Mouse (Mus musculus) hematopoietic stem cell, adult 5-6 weeks (primary cell): Measurements from ENCODE around the gene Hebp1. TPM values are rescaled to one million over a fixed set of nuclear protein-coding genes. Genes with fewer than 3 reads are reported as not detected.

Experiments
- ATAC-seq, 2 experiments: fragments of 125-278 bp in 1 of 2; replicated peaks in 1 of 2; 2 replicates each; pipeline ENCODE4 v1.8.0; 2016 to 2017; ENCODE audit warnings: inconsistent platforms in 2 of 2, mild to moderate bottlenecking in 2 of 2, moderate number of reproducible peaks in 2 of 2, low read depth in 1 of 2, moderate TSS enrichment in 1 of 2; ENCODE audit not compliant: low FRiP score in 2 of 2, poor library complexity in 2 of 2, severe bottlenecking in 2 of 2, insufficient read depth in 1 of 2, low TSS enrichment in 1 of 2
- total RNA-seq: library from RNA; stranded (forward); fragments of 172-1452, 232-1000 nt; gene quantifications from 2 replicates; pipeline ENCODE4 v1.2.3, GENCODE M21; 2017

The Hebp1 gene
- total RNA-seq, 1 experiment from 2014 or later, result 54.6 TPM

GRCm38 (mm10) chr6:135144516-135144915 lies 53.3 kb downstream of the Hebp1 start:
- ATAC-seq, result peak; percentile 69 to 83

DNA sequence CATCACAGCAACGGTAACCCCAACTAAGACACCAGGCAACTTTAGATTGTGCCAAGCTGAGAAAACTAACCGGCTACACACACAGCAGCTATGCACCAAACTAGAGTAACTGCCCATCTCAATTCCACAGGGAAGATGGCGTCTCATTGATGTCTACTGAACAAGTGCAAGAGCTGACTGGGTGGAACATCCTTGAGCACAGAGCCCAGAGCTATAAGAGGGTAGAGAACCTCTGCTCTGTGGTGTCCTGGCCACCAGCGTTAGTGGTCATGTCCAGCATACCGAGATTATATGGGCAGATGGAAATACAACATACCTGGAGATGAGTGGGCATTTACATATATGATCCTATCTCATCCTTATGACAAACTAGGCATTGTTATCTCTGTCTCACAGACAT lies 54.7 kb downstream of the Hebp1 start:
- ATAC-seq, result no peak

- ATAC-seq, result 0 out of 4 replicates have a peak, but pooled peaks have one; percentile 8 to 12
Observed at GRCm38 (mm10) chr6:135141451-135142147, 56.2 kb downstream of the Hebp1 start.

GRCm38 (mm10) chr6:135138746-135139145 lies 59.1 kb downstream of the Hebp1 start:
- ATAC-seq, result no peak

- ATAC-seq, result no peak
Observed at GRCm38 (mm10) chr6:135138207-135138606, 59.6 kb downstream of the Hebp1 start.

- ATAC-seq, result no peak
Observed at GRCm38 (mm10) chr6:135137736-135138135, 60.1 kb downstream of the Hebp1 start.

- ATAC-seq, result no peak
Observed at GRCm38 (mm10) chr6:135136439-135137161, 61.2 kb downstream of the Hebp1 start.

DNA sequence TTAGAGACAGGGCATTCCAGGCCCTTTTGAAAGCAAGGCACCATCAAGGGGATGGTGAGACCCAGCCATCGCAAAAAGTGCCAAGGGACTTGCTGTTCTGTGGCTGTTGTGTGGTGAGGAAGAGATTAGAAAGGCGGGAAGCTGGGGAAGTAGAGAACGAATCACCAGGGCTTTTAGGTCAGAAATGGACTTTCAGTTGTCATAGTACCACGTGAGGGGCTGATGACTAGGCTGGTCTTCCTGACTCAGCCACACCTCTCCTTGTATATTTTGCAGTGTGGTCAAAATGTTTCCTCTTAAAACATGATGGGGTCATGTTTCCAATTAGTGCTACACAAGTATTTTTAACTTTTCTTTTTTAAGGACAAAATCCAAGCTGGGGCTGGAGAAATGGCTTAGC lies 62.1 kb downstream of the Hebp1 start:
- ATAC-seq, result peak; percentile 17 to 36; a peak in 1 of 4 replicates

- no peak for ATAC-seq
Observed at GRCm38 (mm10) chr6:135133486-135133885, 64.3 kb downstream of the Hebp1 start.

- no peak for ATAC-seq
Observed at GRCm38 (mm10) chr6:135133086-135133485, 64.7 kb downstream of the Hebp1 start.

GRCm38 (mm10) chr6:135124755-135125380 lies 73.0 kb downstream of the Hebp1 start:
- no peak for ATAC-seq

GRCm38 (mm10) chr6:135118183-135118582 lies 79.6 kb downstream of the Hebp1 start, which contains the start of gene Gprc5d:
Gene Gprc5d (minus strand): TSS chr6:135118283.
- no peak for ATAC-seq

DNA sequence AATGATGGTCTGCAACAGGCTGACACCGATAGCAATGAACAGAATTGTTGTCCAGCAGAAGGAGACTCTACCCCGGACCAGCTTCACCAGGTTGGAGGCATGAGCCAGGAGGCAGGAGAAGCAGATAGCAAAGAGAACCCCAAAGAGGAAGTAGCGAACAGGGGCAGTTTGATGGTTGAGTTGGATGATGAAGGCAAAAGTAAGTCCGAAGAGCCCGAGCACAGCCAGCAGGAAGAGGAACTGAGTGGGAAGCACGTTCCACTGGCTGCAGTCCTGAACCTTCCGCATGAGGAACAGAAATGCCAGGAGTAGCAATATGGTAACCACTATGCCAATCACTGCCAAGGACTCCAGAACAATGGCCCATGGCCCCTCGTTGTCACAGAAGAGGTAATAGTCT lies 81.3 kb downstream of the Hebp1 start:
- ATAC-seq, result peak; percentile 62 to 72

DNA sequence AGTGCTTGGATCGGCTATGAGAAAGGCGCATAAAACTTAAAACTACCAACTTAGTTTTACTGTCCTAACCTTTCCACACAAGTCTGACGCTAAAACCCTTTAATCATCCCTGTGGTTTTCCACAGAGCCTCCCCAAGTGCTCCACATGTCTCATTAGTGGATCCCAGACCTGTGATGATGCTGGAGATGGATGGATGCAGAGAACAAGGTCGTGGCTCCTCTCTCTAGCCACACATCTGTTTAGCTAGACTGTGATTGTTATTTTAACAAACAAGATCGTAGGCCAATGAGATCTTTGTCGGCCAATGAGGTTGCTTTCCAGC lies 84.7 kb downstream of the Hebp1 start:
- ATAC-seq, result no peak

GRCm38 (mm10) chr6:135112411-135113113 lies 85.3 kb downstream of the Hebp1 start:
- ATAC-seq, result no peak

GRCm38 (mm10) chr6:135107014-135107413 lies 90.8 kb downstream of the Hebp1 start:
- no peak for ATAC-seq

GRCm38 (mm10) chr6:135102736-135103303 lies 95.0 kb downstream of the Hebp1 start:
- ATAC-seq, result no peak
